ENCODE assay signal across 24 mouse cellular contexts in the genomic region with DNA sequence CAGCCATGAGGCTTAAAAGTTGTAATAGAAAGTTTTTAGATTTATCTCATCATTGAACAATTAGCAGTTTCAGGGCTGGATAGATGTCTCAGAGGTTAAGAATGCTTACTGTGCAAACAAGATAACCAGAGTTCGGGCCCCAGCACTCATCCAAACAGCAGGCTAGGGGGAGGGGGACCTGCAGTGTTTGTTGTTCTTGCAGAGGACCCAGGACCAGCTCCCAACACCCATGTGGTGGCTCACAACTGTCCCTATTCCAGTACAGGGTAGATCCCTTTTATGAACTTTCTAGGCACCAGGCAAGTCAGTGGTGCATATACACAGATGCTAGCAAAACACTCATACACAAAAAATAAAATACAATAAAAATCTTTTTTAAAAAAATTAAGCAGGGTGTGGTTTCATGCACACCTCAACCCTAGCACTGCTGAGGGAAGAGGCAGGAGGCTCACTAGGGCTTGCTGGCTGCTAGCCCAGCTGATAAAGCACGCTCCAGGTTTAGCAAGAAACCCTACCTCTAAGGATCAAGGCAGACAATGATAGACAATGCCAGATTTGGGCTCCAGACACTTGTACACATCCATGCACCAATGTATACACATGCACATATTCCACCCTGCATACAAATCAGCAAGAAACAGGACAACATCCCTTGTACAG.
DNase-seq lines count a peak whose midpoint lies in the region; ATAC-seq lines count a peak whose summit lies in the region.
"Had no signal": no experiment of that assay in that cellular context is flagged by ENCODE, and none has a peak within 500 bp of the region (broad histone marks: within the 10 kb centered on the region; RNA-seq: fewer than 3 reads in every experiment).

No protein-coding gene starts in this region.

- H3K9ac ChIP-seq in heart, embryonic 16.5 days (ENCODE audit: low read length) = no peak overlapping the region
- H3K9ac ChIP-seq in liver, embryonic 11.5 days (ENCODE audit: low read depth, low read length) = no peak overlapping the region
- no peak overlapping the region for H3K9ac ChIP-seq in liver, embryonic 13.5 days
- H3K9ac ChIP-seq: intestine, embryonic 15.5 days; limb, embryonic 15.5 days had no signal

- no peak overlapping the region for H3K27ac ChIP-seq in heart, embryonic 16.5 days (ENCODE audit: low read length)
- no peak overlapping the region for H3K27ac ChIP-seq in liver, embryonic 11.5 days (ENCODE audit: low read depth, low read length)
- no peak overlapping the region for H3K27ac ChIP-seq in liver, embryonic 13.5 days
- H3K27ac ChIP-seq: gastrocnemius, adult 2 months; intestine, embryonic 15.5 days; limb, embryonic 10.5 days; limb, embryonic 15.5 days had no signal

- DNase-seq in heart, postnatal 36 days = no peak
- no peak for DNase-seq in liver, embryonic 11.5 days (ENCODE audit: low spot score)
- DNase-seq in liver, embryonic 13.5 days = no peak
- DNase-seq in thymus, postnatal 14 days = no peak
- DNase-seq: adrenal gland, adult 8-10 months; B cell, adult 2 months; cerebellum, adult 8-10 months; cerebellum, postnatal 36 days; gastrocnemius, adult 2 months; gastrocnemius, postnatal 36 days; heart, postnatal 10 days; kidney, adult 9 months; kidney, postnatal 14 days; layer of hippocampus, adult 9-11 months; midbrain, embryonic 14.5 days; thymus, adult 2 months; thymus, postnatal 4 days had no signal

- H3K4me2 ChIP-seq in heart, embryonic 16.5 days (ENCODE audit: low read depth, low read length) = no peak overlapping the region
- H3K4me2 ChIP-seq in liver, embryonic 11.5 days = no peak overlapping the region; the same call in 1 of the 2 replicates
- H3K4me2 ChIP-seq in liver, embryonic 13.5 days = no peak overlapping the region
- H3K4me2 ChIP-seq: intestine, embryonic 15.5 days; limb, embryonic 15.5 days had no signal

- peak; percentile 52; the same call in 1 of the 2 replicates for ATAC-seq in heart, embryonic 16.5 days (replicated peaks; ENCODE audit: extremely low read depth, insufficient read depth, low FRiP score)
- ATAC-seq in liver, embryonic 11.5 days (replicated peaks; ENCODE audit: low FRiP score) = peak; percentile 79
- ATAC-seq in liver, embryonic 13.5 days (ENCODE audit: low read depth) = peak; percentile 75
- ATAC-seq in megakaryocyte-erythroid progenitor cell, adult 5-6 weeks (replicated peaks; ENCODE audit: low FRiP score, low TSS enrichment, poor library complexity, severe bottlenecking) = peak; percentile 47; the same call in 1 of the 2 replicates
- ATAC-seq: forebrain, embryonic 14.5 days; hindbrain, embryonic 16.5 days; intestine, embryonic 15.5 days had no signal

- H3K4me1 ChIP-seq in heart, embryonic 16.5 days (ENCODE audit: control insufficient read depth, insufficient read depth, low read length) = peaks cover 7% of the 10 kb centered on the region
- peaks cover 10% of the 10 kb centered on the region; the same call in 1 of the 2 replicates for H3K4me1 ChIP-seq in liver, embryonic 11.5 days (replicated peaks; ENCODE audit: control insufficient read depth, insufficient read depth, low read length)
- peaks cover 39% of the 10 kb centered on the region for H3K4me1 ChIP-seq in liver, embryonic 13.5 days (replicated peaks)
- H3K4me1 ChIP-seq: intestine, embryonic 15.5 days; limb, embryonic 10.5 days; limb, embryonic 15.5 days had no signal

- H3K4me3 ChIP-seq in heart, embryonic 16.5 days (ENCODE audit: low read length) = no peak overlapping the region
- no peak overlapping the region for H3K4me3 ChIP-seq in liver, embryonic 11.5 days (ENCODE audit: low read depth, low read length)
- H3K4me3 ChIP-seq in liver, embryonic 13.5 days (replicated peaks) = no peak overlapping the region
- H3K4me3 ChIP-seq: gastrocnemius, adult 2 months; intestine, embryonic 15.5 days; limb, embryonic 10.5 days; limb, embryonic 15.5 days had no signal

- peaks cover 9% of the 10 kb centered on the region for H3K36me3 ChIP-seq in heart, embryonic 16.5 days (ENCODE audit: control insufficient read depth, insufficient read depth)
- H3K36me3 ChIP-seq in liver, embryonic 11.5 days (ENCODE audit: control insufficient read depth, insufficient read depth, low read length) = no peaks in the 10 kb centered on the region
- H3K36me3 ChIP-seq in liver, embryonic 13.5 days = no peaks in the 10 kb centered on the region
- H3K36me3 ChIP-seq: intestine, embryonic 15.5 days had no signal

- no peaks in the 10 kb centered on the region for H3K9me3 ChIP-seq in heart, embryonic 16.5 days (replicated peaks; ENCODE audit: control insufficient read depth, low read length)
- no peaks in the 10 kb centered on the region for H3K9me3 ChIP-seq in liver, embryonic 11.5 days (ENCODE audit: control insufficient read depth, low read length)
- no peaks in the 10 kb centered on the region for H3K9me3 ChIP-seq in liver, embryonic 13.5 days (replicated peaks)
- H3K9me3 ChIP-seq: intestine, embryonic 15.5 days; limb, embryonic 10.5 days; limb, embryonic 15.5 days had no signal

- WGBS in heart, embryonic 16.5 days = 33% methylated on average over 2 of the region's 2 CpGs
- WGBS in liver, embryonic 11.5 days = 23% methylated on average over 2 of the region's 2 CpGs
- WGBS in liver, embryonic 13.5 days (ENCODE audit: insufficient replicate concordance) = 13% methylated on average over 2 of the region's 2 CpGs

- no peaks in the 10 kb centered on the region for H3K27me3 ChIP-seq in heart, embryonic 16.5 days (ENCODE audit: control insufficient read depth, insufficient read depth, low read length)
- H3K27me3 ChIP-seq in liver, embryonic 11.5 days (replicated peaks; ENCODE audit: control insufficient read depth, insufficient read depth, low read length) = no peaks in the 10 kb centered on the region
- H3K27me3 ChIP-seq in liver, embryonic 13.5 days = no peaks in the 10 kb centered on the region
- H3K27me3 ChIP-seq: intestine, embryonic 15.5 days; limb, embryonic 15.5 days had no signal

- intact Hi-C loops in heart, postnatal 36 days (cut with DNase I) = no loop called here
